Mouse (Mus musculus) A20 (cell line): ENCODE measurements around the gene Adssl1.

Source experiments
- DNase-seq: peaks from one replicate; pipeline ENCODE4 v3.0.0-alpha.2; 2011; ENCODE audit warnings: low read depth, low spot score

The Adssl1 gene

GRCm38 (mm10) chr12:112653157-112653824, 33.4 kb downstream of the Adssl1 start:
- peak; percentile 83 for DNase-seq

GRCm38 (mm10) chr12:112654076-112654475, 34.2 kb downstream of the Adssl1 start:
- no peak for DNase-seq

DNA sequence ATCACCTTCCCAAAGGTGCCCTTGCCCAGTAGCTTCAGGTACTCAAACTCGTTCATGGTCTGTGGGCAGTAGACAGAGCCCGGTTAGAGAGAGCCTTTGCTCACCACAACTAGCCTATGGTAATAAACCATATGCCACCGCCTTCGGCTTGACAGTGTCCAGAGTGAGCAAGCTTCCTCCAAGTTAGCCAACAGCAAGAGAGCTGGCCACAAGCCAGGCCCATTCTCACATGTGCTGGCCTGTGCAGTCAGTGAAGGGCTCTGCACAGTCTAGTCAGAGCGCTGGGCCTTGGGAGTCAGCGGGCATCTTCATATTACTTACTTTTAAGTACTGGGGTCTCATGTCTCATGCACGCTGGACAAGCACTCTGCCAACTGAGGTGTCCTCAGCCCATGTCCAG, 38.8 kb downstream of the Adssl1 start:
- DNase-seq: no peak

DNA sequence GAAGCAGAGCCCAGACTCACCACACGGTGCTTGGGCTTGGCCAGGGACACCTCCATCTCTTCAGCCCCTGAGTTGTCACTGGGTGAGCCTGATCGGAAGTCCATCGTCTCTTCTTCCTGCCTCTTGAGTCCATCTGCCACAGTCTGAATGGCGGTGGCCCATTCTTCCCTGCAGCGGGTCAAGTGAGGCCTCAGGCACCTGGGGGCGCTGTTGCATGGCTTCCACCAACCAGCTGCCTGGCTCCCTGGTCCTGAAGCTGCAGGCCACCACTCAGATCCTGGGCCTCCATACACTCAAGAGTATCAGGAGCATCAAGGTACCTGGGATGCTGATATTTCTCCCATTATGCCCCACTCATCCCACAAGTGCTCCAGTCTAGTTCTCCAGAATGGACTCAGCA, 39.3 kb downstream of the Adssl1 start:
- peak; percentile 50 for DNase-seq

DNA sequence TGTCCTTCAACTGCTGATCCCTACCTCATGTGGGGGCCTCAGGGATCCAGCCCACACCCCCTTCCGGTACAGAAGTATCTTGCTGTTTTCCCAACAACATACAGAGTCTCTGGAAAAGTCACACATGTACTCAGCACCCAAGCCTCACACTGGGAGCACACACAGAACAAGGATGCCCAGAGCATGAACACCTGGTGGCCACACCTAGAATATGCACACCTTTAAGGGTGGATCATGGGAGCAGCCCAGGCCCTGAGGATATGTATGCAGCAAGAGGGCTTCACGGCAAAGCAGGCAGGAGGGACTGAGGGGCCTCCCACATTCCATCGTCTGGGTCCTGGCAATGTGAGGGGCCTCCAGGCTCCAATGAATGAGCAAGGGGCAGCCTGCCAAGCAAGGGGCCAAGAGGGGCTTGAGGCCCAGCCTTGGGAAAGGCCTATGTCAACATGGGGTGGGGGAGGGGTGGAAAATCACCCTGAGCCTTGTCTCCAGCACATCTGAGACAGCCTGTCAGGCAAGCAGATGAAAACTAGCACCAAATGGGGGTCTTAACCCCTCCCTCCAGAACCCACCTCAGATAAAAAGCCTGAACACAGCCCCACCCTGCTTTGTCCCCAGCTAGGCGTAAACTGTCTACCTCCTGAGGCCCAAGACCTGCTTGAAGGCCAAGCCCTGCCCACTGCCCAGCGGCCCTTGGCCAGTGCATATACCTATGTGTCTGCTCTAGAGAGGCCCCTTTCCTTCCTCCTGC, 40.9 kb downstream of the Adssl1 start:
- no peak for DNase-seq

- DNase-seq: no peak
Observed at GRCm38 (mm10) chr12:112661327-112661605, 41.4 kb downstream of the Adssl1 start.

DNA sequence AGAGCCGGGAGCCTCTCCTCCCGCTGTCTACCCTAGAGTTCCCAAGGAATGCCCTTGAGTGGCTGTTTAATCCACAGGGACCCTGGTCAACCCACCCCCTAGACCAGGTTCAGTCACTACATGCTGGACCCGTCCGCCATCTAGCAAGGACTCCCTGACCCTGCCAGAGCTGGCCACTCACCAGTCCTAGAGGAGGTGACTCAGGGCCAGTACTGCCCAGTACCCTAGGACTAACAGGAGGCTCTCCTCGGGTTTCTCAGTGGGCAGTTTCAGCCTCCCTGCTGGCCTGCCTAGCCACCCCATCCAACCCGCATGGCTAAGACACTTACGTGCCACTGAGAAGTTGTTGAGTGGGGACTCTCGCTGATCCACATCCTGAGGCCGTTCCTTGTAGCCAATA, 42.0 kb downstream of the Adssl1 start:
- DNase-seq: no peak

GRCm38 (mm10) chr12:112663303-112663702, 43.5 kb downstream of the Adssl1 start:
- DNase-seq: no peak

GRCm38 (mm10) chr12:112663716-112664115, 43.9 kb downstream of the Adssl1 start:
- no peak for DNase-seq

GRCm38 (mm10) chr12:112664124-112664523, 44.3 kb downstream of the Adssl1 start:
- DNase-seq: no peak

DNA sequence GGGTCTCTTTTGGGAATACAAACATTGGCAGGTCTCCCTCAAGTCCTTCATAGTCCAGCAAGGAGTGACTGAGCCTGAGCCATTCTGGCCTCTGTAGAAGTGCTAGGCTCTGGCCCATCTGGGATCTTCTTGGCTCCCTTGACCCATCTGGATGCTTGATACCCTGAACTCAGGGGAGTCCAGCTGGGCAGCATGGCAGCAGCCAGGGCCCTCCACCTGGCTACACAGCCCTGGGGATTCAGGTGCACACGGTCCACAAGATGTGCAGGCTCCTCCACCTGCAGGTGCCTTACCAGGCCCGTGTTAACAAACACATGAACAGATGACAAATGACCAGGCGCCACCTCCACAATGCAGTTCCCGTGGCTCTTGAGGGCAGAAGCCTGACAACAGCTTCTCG, 44.8 kb downstream of the Adssl1 start:
- peak; percentile 30 for DNase-seq

DNA sequence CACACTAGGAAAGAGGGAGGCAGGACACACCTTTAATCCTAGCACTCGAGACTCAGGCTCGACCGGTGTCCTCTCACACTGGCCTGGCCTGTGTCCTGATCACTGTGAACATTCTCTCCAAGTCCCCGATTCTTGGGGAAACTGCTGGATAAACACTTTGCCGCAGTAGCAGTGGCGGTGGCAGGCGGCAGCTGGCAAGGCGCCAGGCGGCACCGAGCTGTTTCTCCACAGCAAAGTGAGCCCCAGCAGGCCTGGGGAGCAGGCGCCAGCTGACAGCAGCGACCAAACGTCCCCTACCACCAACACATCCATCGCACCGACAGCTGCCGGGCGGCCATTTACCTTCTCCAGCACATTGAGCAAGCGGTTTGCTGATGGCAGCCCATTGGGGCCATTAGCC, 45.6 kb downstream of the Adssl1 start:
- DNase-seq: no peak

GRCm38 (mm10) chr12:112665881-112666544, 46.2 kb downstream of the Adssl1 start:
- no peak for DNase-seq

DNA sequence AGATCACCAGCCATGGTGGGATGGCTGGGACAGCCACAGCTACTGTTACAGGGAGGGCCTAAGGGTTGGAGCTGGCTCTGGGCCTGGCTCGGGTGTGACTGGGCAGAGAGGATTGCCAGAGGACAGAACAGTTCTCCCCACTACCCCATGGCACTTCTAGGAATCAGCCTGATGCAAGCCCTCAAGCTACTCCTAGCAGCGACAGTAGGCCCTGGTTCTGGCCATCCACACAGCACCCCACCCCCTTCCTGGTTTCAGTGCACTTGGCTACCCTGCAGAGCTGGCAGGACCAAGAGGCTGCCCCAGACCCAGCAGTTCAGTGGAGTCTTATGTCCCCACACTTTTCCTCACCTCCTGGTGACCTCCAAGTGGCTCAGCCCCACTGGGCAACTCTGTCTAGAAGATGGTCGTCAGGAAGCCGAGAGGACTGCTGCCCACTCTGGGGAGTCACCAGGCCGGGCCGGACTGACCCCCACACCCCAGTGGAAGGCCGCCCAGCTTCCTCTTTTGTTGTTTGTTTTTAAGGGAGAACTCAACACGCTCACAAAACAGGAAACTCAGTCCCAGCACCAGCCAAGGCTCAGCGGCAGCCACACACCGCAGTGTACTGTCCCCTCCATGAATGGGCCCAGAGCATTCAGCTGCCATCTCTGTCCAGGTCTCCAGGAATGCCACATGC, 47.9 kb downstream of the Adssl1 start:
- DNase-seq: peak; percentile 33

GRCm38 (mm10) chr12:112670718-112671393, 51.0 kb downstream of the Adssl1 start:
- no peak for DNase-seq

DNA sequence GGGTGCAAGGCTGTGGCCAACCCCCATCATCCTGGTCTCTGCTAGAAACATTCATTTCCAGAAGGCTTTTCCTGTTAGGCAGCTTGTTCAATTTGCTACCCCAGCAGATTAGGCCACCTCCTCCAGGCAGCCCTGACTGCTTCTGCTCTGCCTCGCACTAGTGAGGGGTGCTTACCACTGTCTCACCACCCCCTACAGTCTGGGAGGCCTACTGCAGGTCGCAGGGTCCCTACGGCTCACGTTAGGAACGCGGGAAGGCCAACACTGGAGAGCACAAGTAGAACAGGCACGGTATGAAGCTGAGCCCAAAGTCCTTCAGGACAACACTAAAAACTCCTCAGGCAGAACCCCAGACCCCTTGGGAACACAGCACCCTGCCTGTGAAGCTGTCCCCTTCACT, 52.0 kb downstream of the Adssl1 start:
- DNase-seq: peak; percentile 33

- peak; percentile 80 for DNase-seq
Observed at GRCm38 (mm10) chr12:112672744-112673575, 53.1 kb downstream of the Adssl1 start.

GRCm38 (mm10) chr12:112673576-112674091, 53.8 kb downstream of the Adssl1 start:
- no peak for DNase-seq

DNA sequence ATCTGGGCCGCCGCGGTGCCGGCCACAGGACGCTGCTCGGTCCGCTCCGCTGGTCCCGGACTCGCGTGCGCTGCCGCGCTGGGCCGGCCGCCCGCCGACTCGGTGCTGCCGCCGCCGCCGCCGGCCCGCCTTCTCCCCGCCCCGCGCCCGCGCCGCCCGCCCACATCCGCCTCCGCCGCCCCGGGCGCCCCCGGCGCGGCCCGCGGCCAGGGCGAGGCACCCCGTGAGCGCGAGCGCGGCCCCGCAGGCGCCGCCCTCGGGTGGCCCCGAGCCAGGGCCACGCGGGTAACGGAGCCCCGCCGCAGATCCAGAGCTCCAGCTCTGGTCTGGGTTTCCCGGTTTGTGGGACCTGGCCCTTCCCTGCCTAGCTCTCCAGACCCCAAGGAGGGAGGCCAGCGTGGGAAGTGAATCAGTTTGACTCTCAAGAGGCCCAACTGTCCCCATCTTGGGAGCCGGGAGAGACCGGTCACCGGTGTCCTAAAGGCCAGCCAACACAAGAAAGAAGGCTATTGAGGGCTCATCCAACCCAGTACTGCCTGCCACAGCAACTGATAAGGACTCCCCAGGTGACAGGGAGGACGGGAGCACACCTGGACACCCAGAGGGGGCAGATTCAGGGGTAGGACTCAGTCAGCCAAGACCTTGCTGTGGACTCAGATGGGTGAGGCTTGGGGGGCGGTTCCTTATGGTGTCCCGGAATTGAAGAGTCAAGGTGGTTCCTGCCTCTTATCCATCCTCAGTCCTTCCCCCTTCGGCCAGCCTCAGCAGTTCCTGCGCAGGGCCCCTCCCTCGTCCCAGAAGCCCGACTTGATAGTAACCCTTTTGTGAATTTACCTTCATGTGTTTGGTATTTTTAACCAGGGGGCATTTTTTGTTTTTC, 54.5 kb downstream of the Adssl1 start, which contains the start of gene Akt1:
Gene Akt1 (minus strand): TSS at position 753 of the 880 bp plus-strand sequence.
- DNase-seq: peak; percentile 88
